ENCODE assay signal across 8 mouse cellular contexts in the genomic region with DNA sequence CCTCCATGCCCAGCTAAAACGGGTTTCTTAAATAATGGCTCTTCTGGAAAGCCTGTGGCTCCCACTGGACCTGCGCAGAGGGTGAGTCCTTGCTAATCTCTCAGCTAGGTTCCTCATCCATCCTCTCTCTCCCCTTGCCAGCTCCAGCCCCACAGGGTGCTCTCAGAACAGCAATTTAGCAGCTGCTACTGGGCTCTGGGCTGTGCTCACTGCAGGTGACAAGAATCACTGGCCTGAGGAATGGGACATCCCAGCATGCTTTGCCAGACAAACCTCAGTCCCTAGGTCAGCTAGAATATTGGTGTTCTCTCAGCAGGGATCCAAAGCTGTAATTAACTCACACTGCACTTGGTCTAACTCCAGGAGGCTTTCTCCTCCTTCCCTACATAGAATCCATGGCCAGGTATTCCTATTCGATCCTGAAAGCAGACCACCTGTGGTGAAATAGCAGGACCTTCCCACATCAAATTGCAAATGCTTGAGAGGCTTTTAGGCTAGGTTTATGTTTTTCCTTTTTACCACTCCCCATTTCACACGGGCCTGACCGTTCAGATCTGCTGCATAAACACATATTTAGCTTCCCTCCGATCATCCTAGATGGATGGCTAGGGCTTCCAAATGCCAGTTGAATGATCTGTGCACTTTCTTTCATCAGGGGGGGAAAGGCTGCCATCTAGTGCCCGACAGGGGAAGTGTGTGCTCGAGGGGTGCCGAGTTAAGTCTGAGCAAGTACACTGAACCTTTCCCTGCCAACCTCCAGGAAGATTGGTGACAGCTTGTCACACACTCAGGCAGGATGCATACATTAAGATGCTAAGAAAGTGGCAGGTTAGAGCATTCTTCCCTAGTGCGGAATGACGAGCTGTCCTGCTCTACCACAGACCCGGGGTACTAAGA. TPM values are rescaled to one million over a fixed set of nuclear protein-coding genes. Genes with fewer than 3 reads are reported as not detected.
A peak's percentile ranks its signal among the peaks of the same experiment; 100 is the strongest.
DNase-seq lines count a peak whose midpoint lies in the region; ATAC-seq lines count a peak whose summit lies in the region.

No protein-coding gene starts in this region.

- intact Hi-C loops in heart, postnatal 25 days (cut with DNase I): loop anchor here (1.0 kb wide), 1 partner anchor 15 kb away; no protein-coding TSS in a partner anchor
- intact Hi-C loops in heart, postnatal 14 days (cut with DNase I): loop anchor here (1.0 kb wide), 1 partner anchor 15 kb away; no protein-coding TSS in a partner anchor

- peak; percentile 35 to 78 for DNase-seq in heart, adult 18-20 months
- no peak for DNase-seq in heart, postnatal 25 days (ENCODE audit: low spot score)
- DNase-seq in adrenal gland, adult 2 months: peak; percentile 37
- DNase-seq in embryo, embryonic 9.5 days (ENCODE audit: extremely low spot score): peak; percentile 72
- peak; percentile 62 to 75 for DNase-seq in heart, postnatal 14 days
- DNase-seq in layer of hippocampus, postnatal 10 days (ENCODE audit: low spot score in 2 of 2): peak; percentile 69 to 79
- peak; percentile 20 to 34 for DNase-seq in right cerebral cortex, postnatal 36 days (ENCODE audit: low spot score in 2 of 2)

- ATAC-seq in megakaryocyte progenitor cell, adult 5-6 weeks (replicated peaks; ENCODE audit: poor library complexity): peak; percentile 95

RNA-seq across cellular contexts. Expression of a gene that starts 22.6 kb away (rescaled TPM):
- total RNA-seq in heart, adult 18-20 months (2021): 10 to 100 TPM; 39.3 to 42.8 TPM
- total RNA-seq in heart, postnatal 25 days (2021): 10 to 100 TPM; 37.7 TPM
- total RNA-seq in adrenal gland, adult 2 months (2021): 10 to 100 TPM; 54.6 to 78.9 TPM
- polyA plus RNA-seq in adrenal gland, adult 2 months (2012; rRNA removed): 12.3 and 13.1 TPM in 2 replicates
- total RNA-seq in heart, postnatal 14 days (2021): 10 to 100 TPM; 40.1 to 45.6 TPM
- 10 to 100 TPM; 50.3 to 51.6 TPM for total RNA-seq in layer of hippocampus, postnatal 10 days (2021)
- 37.1 and 39.7 TPM in 2 replicates for total RNA-seq in megakaryocyte progenitor cell, adult 5-6 weeks (2015)
- 37.0 and 52.3 TPM in 2 replicates for total RNA-seq in megakaryocyte progenitor cell, adult 5-6 weeks (2017)
